Mouse (Mus musculus): ENCODE results near the gene Arhgdia. TPM values are rescaled to one million over a fixed set of nuclear protein-coding genes. Genes with fewer than 3 reads are reported as not detected.
A peak's percentile ranks its signal among the peaks of the same experiment; 100 is the strongest.

Arhgdia gene
- polyA plus RNA-seq, 2 experiments, result 172 to 191 TPM

- ATAC-seq (ENCODE audit: insufficient read depth), result peak; percentile 9
- H3K27ac ChIP-seq, result peak overlapping the region; percentile 41
- TF ChIP-seq CTCF (IDR thresholded peaks at IDR 0.05; ENCODE audit: low read depth), result no peak
- TF ChIP-seq EP300 (IDR thresholded peaks at IDR 0.05; ENCODE audit: low read depth), result no peak
- H3K4me2 ChIP-seq (ENCODE audit: low read depth), result peak overlapping the region; percentile 98
- no peaks in the 10 kb centered on the region for H3K27me3 ChIP-seq (ENCODE audit: control insufficient read depth, insufficient read depth, low read length)
- H3K9ac ChIP-seq (replicated peaks), result peak overlapping the region; percentile 93
- H3K4me1 ChIP-seq (replicated peaks; ENCODE audit: control insufficient read depth in 2 of 2, insufficient read depth in 2 of 2, low read length in 1 of 2), result peaks cover 17 to 24% of the 10 kb centered on the region in 2 experiments
- no peak for DNase-seq (ENCODE audit: low read depth in 3 of 3, low spot score in 3 of 3)
- peak overlapping the region; percentile 83 to 85 for H3K4me3 ChIP-seq (ENCODE audit: insufficient read depth in 1 of 2, low read depth in 2 of 2, low read length in 2 of 2)
- H3K9me3 ChIP-seq (ENCODE audit: control insufficient read depth, low read length), result no peaks in the 10 kb centered on the region
- under 1% methylated on average over 24 of the region's 24 CpGs for WGBS (ENCODE audit: insufficient replicate concordance)
- H3K36me3 ChIP-seq (replicated peaks; ENCODE audit: control insufficient read depth, insufficient read depth, low read depth), result peaks cover 28% of the 10 kb centered on the region
Measured at GRCm38 (mm10) chr11:120572417-120572751, 9.0 kb downstream of the Arhgdia start.

GRCm38 (mm10) chr11:120571754-120572416 is 9.5 kb downstream of the Arhgdia start:
- Histone ChIP-seq H3K36me3 (replicated peaks; ENCODE audit: control insufficient read depth, insufficient read depth, low read depth) (peaks cover 33% of the 10 kb centered on the region), H3K27me3 (ENCODE audit: control insufficient read depth, insufficient read depth, low read length) (no peaks in the 10 kb centered on the region), H3K9ac (replicated peaks) (peak overlapping the region; percentile 93), H3K27ac (peak overlapping the region; percentile 41), H3K4me3 (ENCODE audit: insufficient read depth in 1 of 2, low read depth in 2 of 2, low read length in 2 of 2) (peak overlapping the region; percentile 83 to 85), H3K9me3 (ENCODE audit: control insufficient read depth, low read length) (no peaks in the 10 kb centered on the region), H3K4me1 (replicated peaks; ENCODE audit: control insufficient read depth in 2 of 2, insufficient read depth in 2 of 2, low read length in 1 of 2) (peaks cover 17 to 24% of the 10 kb centered on the region in 2 experiments), H3K4me2 (ENCODE audit: low read depth) (peak overlapping the region; percentile 98)
- TF ChIP-seq CTCF (IDR thresholded peaks at IDR 0.05; ENCODE audit: low read depth) (no peak), EP300 (IDR thresholded peaks at IDR 0.05; ENCODE audit: low read depth) (no peak)
- no peak for DNase-seq (ENCODE audit: low read depth in 3 of 3, low spot score in 3 of 3)
- WGBS (ENCODE audit: insufficient replicate concordance), result 3% methylated on average over 11 of the region's 11 CpGs
- no peak for ATAC-seq (ENCODE audit: insufficient read depth)

DNA sequence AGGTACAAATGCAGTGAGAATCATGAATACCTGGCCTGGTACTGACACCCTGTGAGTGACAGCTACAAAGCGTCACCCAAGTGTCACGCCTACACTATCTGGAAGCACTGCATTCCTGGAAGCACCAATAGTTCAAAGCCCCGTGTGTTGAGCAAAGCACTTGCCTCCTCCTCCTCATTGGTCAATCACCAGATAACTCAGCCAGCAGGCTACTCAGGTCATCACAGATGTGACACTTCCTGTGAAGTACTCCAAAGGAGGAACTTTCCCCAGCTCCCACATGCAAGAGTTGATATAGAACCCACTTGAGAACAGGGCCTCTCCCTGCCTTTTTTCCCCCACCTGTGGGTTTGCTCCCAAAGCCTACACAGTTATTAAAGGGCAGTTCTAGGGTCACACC is 10.3 kb downstream of the Arhgdia start:
- Histone ChIP-seq H3K9me3 (ENCODE audit: control insufficient read depth, low read length) (no peaks in the 10 kb centered on the region), H3K4me3 (ENCODE audit: insufficient read depth in 1 of 2, low read depth in 2 of 2, low read length in 2 of 2) (peak overlapping the region; percentile 83 to 85), H3K27ac (peak overlapping the region; percentile 12; the same call in 1 of the 2 replicates), H3K4me2 (ENCODE audit: low read depth) (peak overlapping the region; percentile 98), H3K36me3 (replicated peaks; ENCODE audit: control insufficient read depth, insufficient read depth, low read depth) (peaks cover 40% of the 10 kb centered on the region), H3K4me1 (replicated peaks; ENCODE audit: control insufficient read depth in 2 of 2, insufficient read depth in 2 of 2, low read length in 1 of 2) (peaks cover 17 to 21% of the 10 kb centered on the region in 2 experiments), H3K27me3 (ENCODE audit: control insufficient read depth, insufficient read depth, low read length) (no peaks in the 10 kb centered on the region), H3K9ac (replicated peaks) (peak overlapping the region; percentile 27; the same call in 1 of the 2 replicates)
- ATAC-seq (ENCODE audit: insufficient read depth), result no peak
- TF ChIP-seq EP300 (IDR thresholded peaks at IDR 0.05; ENCODE audit: low read depth), result no peak
- TF ChIP-seq CTCF (IDR thresholded peaks at IDR 0.05; ENCODE audit: low read depth), result no peak
- 17% methylated on average over 3 of the region's 3 CpGs for WGBS (ENCODE audit: insufficient replicate concordance)
- no peak for DNase-seq (ENCODE audit: low read depth in 3 of 3, low spot score in 3 of 3)

DNA sequence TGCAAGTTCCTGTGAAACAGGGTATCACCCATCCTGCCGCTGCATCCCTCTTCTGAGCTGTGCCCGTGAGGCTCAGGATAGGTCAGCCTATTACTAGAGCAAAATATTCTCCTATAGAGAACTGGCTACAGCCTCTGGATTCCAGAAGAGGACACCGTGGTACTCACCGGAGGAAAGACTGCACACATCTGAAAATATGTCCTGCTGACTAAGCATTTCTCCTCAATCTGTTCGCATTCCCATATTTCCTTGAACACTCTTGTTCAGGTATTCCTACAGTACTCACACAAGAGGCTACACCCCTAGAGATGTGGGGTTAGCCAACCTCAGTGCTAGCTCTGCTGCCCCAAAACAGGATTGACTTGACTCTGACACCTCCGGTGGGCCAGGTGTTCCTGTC is 13.1 kb downstream of the Arhgdia start:
- WGBS (ENCODE audit: insufficient replicate concordance), result 83% methylated on average over 6 of the region's 6 CpGs
- no peak overlapping the region for H3K9ac ChIP-seq (replicated peaks)
- H3K36me3 ChIP-seq (replicated peaks; ENCODE audit: control insufficient read depth, insufficient read depth, low read depth), result peaks cover 65% of the 10 kb centered on the region

GRCm38 (mm10) chr11:120565114-120565513 is 16.3 kb downstream of the Arhgdia start:
- no peak overlapping the region for H3K4me2 ChIP-seq (ENCODE audit: low read depth)
- H3K9ac ChIP-seq (replicated peaks), result no peak overlapping the region
- ATAC-seq (ENCODE audit: insufficient read depth) (no peak), DNase-seq (ENCODE audit: low read depth in 3 of 3, low spot score in 3 of 3) (no peak)
- no peaks in the 10 kb centered on the region for H3K9me3 ChIP-seq (ENCODE audit: control insufficient read depth, low read length)
- no peaks in the 10 kb centered on the region for H3K27me3 ChIP-seq (ENCODE audit: control insufficient read depth, insufficient read depth, low read length)
- no peak overlapping the region for H3K4me3 ChIP-seq (ENCODE audit: insufficient read depth in 1 of 2, low read depth in 2 of 2, low read length in 2 of 2)
- H3K27ac ChIP-seq, result no peak overlapping the region
- WGBS (ENCODE audit: insufficient replicate concordance), result 78% methylated on average over 9 of the region's 9 CpGs
- peaks cover 86% of the 10 kb centered on the region for H3K36me3 ChIP-seq (replicated peaks; ENCODE audit: control insufficient read depth, insufficient read depth, low read depth)
- no peak for TF ChIP-seq CTCF (IDR thresholded peaks at IDR 0.05; ENCODE audit: low read depth)
- no peak for TF ChIP-seq EP300 (IDR thresholded peaks at IDR 0.05; ENCODE audit: low read depth)
- H3K4me1 ChIP-seq (replicated peaks; ENCODE audit: control insufficient read depth in 2 of 2, insufficient read depth in 2 of 2, low read length in 1 of 2), result no peaks in the 10 kb centered on the region

More for the DNA sequence above, 13.1 kb downstream of the Arhgdia start:
- H3K27me3 ChIP-seq (ENCODE audit: control insufficient read depth, insufficient read depth, low read length), result no peaks in the 10 kb centered on the region
- no peaks in the 10 kb centered on the region for H3K9me3 ChIP-seq (ENCODE audit: control insufficient read depth, low read length)
- TF ChIP-seq EP300 (IDR thresholded peaks at IDR 0.05; ENCODE audit: low read depth) (no peak), CTCF (IDR thresholded peaks at IDR 0.05; ENCODE audit: low read depth) (no peak)
- no peak overlapping the region for H3K4me2 ChIP-seq (ENCODE audit: low read depth)
- H3K4me3 ChIP-seq (ENCODE audit: insufficient read depth in 1 of 2, low read depth in 2 of 2, low read length in 2 of 2), result no peak overlapping the region
- DNase-seq (ENCODE audit: low read depth in 3 of 3, low spot score in 3 of 3) (no peak), ATAC-seq (ENCODE audit: insufficient read depth) (no peak)
- no peak overlapping the region for H3K27ac ChIP-seq
- peaks cover 8 to 14% of the 10 kb centered on the region in 2 experiments for H3K4me1 ChIP-seq (replicated peaks; ENCODE audit: control insufficient read depth in 2 of 2, insufficient read depth in 2 of 2, low read length in 1 of 2)

All from liver, embryonic 14.5 days (tissue).